8 mouse cellular contexts compared by ENCODE assay signal in genomic region chr17:4866026-4866896, GRCm38 (mm10).
DNase-seq lines count a peak whose midpoint lies in the region; ATAC-seq lines count a peak whose summit lies in the region.

No protein-coding gene starts in this region.

- H3K4me3 ChIP-seq in heart, embryonic 16.5 days (ENCODE audit: low read length), result no peak overlapping the region
- no peak overlapping the region for H3K4me3 ChIP-seq in forebrain, embryonic 11.5 days (ENCODE audit: low read depth, low read length)
- H3K4me3 ChIP-seq in midbrain, embryonic 10.5 days, result no peak overlapping the region

- H3K4me1 ChIP-seq in heart, embryonic 16.5 days (ENCODE audit: control insufficient read depth, insufficient read depth, low read length), result peaks cover 5% of the 10 kb centered on the region; the same call in 1 of the 2 replicates
- H3K4me1 ChIP-seq in forebrain, embryonic 11.5 days (replicated peaks; ENCODE audit: control insufficient read depth, insufficient read depth, low read length), result peaks cover 4% of the 10 kb centered on the region
- H3K4me1 ChIP-seq in midbrain, embryonic 10.5 days, result peaks cover 18% of the 10 kb centered on the region

- no peak for DNase-seq in heart, adult 8-10 months (ENCODE audit: low spot score)
- peak; percentile 46 for DNase-seq in R1 (ENCODE audit: low read depth, low spot score)
- DNase-seq in forebrain, embryonic 11.5 days (ENCODE audit: low spot score), result no peak
- peak; percentile 16 for DNase-seq in midbrain, embryonic 10.5 days (ENCODE audit: low spot score)
- no peak for DNase-seq in thymus, postnatal 14 days
- DNase-seq in urinary bladder, postnatal 10 days (ENCODE audit: low spot score), result no peak

- H3K4me2 ChIP-seq in heart, embryonic 16.5 days (ENCODE audit: low read depth, low read length), result peak overlapping the region; percentile 31; the same call in 1 of the 2 replicates
- H3K4me2 ChIP-seq in forebrain, embryonic 11.5 days (ENCODE audit: low read depth, low read length, severe bottlenecking), result 0 out of 2 replicates have a peak overlapping the region, but pooled peaks have one; percentile 2

- ATAC-seq in heart, embryonic 16.5 days (replicated peaks; ENCODE audit: extremely low read depth, insufficient read depth, low FRiP score), result no peak
- ATAC-seq in forebrain, embryonic 11.5 days (replicated peaks; ENCODE audit: low FRiP score), result peak; percentile 53; the same call in 1 of the 2 replicates
- no peak for ATAC-seq in erythroid progenitor cell, adult 5-6 weeks (replicated peaks; ENCODE audit: low FRiP score, poor library complexity, severe bottlenecking)

- WGBS in heart, embryonic 16.5 days, result 46% methylated on average over 17 of the region's 17 CpGs
- 49% methylated on average over 17 of the region's 17 CpGs for WGBS in forebrain, embryonic 11.5 days
- WGBS in midbrain, embryonic 10.5 days, result 60% methylated on average over 17 of the region's 17 CpGs

- no peaks in the 10 kb centered on the region for H3K9me3 ChIP-seq in heart, embryonic 16.5 days (replicated peaks; ENCODE audit: control insufficient read depth, low read length)
- no peaks in the 10 kb centered on the region for H3K9me3 ChIP-seq in forebrain, embryonic 11.5 days (ENCODE audit: control insufficient read depth, low read length)
- no peaks in the 10 kb centered on the region for H3K9me3 ChIP-seq in midbrain, embryonic 10.5 days (replicated peaks)

- H3K36me3 ChIP-seq in heart, embryonic 16.5 days (ENCODE audit: control insufficient read depth, insufficient read depth), result no peaks in the 10 kb centered on the region
- no peaks in the 10 kb centered on the region for H3K36me3 ChIP-seq in forebrain, embryonic 11.5 days (ENCODE audit: control insufficient read depth, insufficient read depth, low read length)
- H3K36me3 ChIP-seq in midbrain, embryonic 10.5 days, result no peaks in the 10 kb centered on the region

- no peaks in the 10 kb centered on the region for H3K27me3 ChIP-seq in heart, embryonic 16.5 days (ENCODE audit: control insufficient read depth, insufficient read depth, low read length)
- no peaks in the 10 kb centered on the region for H3K27me3 ChIP-seq in forebrain, embryonic 11.5 days (ENCODE audit: control insufficient read depth, insufficient read depth, low read length)
- H3K27me3 ChIP-seq in midbrain, embryonic 10.5 days (ENCODE audit: low read depth, poor library complexity, severe bottlenecking), result no peaks in the 10 kb centered on the region

- H3K27ac ChIP-seq in heart, embryonic 16.5 days (ENCODE audit: low read length), result peak overlapping the region; percentile 25
- peak overlapping the region; percentile 37; the same call in 1 of the 2 replicates for H3K27ac ChIP-seq in forebrain, embryonic 11.5 days (ENCODE audit: low read depth, low read length)
- peak overlapping the region; percentile 49; the same call in 1 of the 2 replicates for H3K27ac ChIP-seq in midbrain, embryonic 10.5 days (replicated peaks)

- H3K9ac ChIP-seq in heart, embryonic 16.5 days (ENCODE audit: low read length), result peak overlapping the region; percentile 40; the same call in 1 of the 2 replicates
- peak overlapping the region; percentile 39 for H3K9ac ChIP-seq in forebrain, embryonic 11.5 days (ENCODE audit: low read length)

Comparison
In these comparisons a context has a peak if more than half of its experiments do, and no peak if none do; other contexts are left out.
1. DNase-seq: peak in R1 (single experiment) and midbrain, embryonic 10.5 days (single experiment); none in heart, adult 8-10 months (single experiment), forebrain, embryonic 11.5 days (single experiment), thymus, postnatal 14 days (single experiment) and urinary bladder, postnatal 10 days (single experiment).
2. Peak in every context shown above with its lines, with median percentiles within 50 percentile points of each other: H3K27ac ChIP-seq.